Mouse (Mus musculus): Measurements from ENCODE around the gene Catsper4.

DNA sequence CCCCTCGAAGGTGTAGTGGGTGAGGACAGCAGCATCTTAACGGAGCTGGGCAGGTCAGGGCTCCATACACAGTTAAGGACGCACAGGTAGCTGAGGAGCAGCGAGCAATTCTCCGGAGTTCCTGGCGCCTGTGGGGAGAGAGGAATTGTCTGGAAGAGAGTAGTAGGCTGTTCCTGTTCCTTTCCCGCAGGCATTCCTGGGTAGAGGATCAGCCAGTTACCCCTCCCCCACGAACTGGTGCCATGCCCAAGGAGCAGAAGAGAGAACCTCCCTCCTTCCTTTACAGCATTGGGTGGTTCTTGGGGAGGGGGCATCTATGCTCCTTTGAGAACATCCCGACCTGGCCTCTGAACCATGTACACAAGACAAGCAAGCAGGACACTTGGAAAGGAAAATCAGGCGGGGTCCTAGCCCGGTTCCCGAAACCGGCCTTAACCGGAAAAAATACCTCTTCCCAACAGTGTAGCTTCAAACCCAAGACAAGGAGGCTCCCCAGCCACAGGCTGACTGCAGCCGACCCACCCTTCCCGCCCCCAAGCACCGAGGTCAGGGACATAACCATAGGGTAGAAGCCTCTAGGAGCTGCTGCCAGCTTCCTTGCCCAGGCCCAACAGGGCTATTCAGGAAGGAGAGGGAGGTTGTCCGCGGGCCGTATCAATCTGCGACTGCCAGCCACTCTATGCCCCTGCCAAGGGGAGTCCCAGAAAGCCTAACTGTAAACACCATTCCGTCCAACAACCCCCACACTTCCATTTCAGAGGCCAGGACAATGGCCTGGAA lies 25.1 kb upstream of the Catsper4 start:
- TF ChIP-seq CTCF (IDR thresholded peaks at IDR 0.05; ENCODE audit: borderline replicate concordance, insufficient read depth, low read depth, low read length) (no peak), POLR2A (IDR thresholded peaks at IDR 0.05; ENCODE audit: borderline replicate concordance, insufficient read depth, low read length) (no peak)
